Mouse (Mus musculus): Measurements from ENCODE around the gene Il15ra.

Gene Il15ra

DNA sequence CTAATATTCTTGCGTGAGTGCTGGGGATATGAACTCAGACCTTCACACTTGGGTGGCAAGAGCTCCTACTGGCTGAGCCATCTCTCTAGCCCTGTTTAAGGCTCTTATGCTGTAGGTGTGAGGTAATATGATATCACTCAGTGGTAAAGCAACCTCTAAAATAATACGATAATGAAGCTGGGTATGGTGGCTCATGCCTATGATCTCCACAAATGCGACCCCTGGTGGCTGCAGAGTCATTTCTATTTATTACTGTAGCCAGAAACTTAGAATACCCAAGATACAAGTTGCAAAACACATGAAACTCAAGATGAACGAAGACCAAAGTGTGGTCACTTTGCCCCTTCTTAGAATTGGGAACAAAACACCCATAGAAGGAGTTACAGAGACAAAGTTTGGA lies 5.0 kb downstream of the Il15ra start:
- DNase-seq (ENCODE audit: low spot score), result peak; percentile 13

DNA sequence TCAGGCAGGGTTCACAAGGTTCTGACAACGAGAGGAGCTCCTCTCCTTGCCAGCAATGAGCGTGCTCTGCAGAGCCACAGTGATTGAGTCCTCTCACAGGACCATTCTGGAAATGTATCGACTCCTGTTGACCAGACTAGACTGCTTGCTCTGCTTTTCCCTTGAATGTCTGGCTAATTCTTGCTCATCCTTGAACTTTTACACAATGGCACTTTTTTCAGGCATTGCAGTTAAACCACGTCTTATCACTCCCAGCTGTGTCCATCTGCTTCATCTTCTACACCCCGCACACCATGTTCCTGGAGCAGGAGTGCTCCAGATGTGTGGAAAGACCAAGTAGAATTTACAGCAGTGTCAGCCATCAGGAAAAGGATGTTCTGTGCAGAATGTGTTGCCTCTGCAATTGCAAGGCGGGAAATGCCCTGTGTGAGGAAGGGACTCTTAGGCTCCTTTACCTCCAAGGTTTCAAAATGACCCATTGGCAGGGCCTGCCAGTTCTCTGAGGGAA lies 7.4 kb downstream of the Il15ra start:
- no peak for DNase-seq (ENCODE audit: low spot score)

DNA sequence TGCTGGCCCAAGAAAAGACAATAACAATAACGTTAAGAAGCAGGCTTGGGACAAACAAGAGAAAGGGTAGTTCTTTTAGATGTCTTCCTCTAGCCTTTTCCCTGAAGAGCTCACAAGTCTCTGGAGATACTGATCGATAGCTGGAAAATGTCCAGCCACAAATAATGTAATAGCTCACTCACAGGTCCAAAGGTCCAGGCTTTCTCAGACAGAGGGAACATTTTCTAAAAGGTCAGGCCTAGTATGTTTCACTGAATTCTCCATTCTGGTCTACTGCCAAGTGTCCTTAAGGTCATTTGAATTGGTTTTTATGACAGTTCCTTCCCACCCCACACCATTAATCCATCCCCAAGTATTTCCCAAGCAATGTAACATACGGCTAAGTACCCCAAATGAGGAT lies 7.9 kb downstream of the Il15ra start:
- DNase-seq (ENCODE audit: low spot score), result no peak

DNA sequence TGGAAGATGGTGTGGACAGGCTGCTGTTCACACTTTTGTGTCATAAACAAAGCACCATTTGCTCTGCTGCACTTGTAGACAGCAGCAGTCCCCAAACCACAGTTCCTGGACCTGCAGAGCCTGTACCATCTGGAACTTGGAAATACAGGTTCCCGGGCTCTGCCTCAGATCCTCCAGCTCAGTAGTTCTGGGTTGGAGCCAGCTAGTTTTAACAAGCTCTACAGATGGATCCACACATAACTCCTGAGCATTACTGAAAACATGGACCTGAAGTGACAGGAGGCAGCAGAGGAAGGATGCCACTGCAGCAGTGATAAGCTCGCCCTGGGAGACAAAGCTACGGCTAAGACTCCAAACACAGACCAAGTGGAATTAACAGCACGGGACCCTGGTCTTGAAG lies 9.4 kb downstream of the Il15ra start:
- DNase-seq (ENCODE audit: low spot score), result no peak

DNA sequence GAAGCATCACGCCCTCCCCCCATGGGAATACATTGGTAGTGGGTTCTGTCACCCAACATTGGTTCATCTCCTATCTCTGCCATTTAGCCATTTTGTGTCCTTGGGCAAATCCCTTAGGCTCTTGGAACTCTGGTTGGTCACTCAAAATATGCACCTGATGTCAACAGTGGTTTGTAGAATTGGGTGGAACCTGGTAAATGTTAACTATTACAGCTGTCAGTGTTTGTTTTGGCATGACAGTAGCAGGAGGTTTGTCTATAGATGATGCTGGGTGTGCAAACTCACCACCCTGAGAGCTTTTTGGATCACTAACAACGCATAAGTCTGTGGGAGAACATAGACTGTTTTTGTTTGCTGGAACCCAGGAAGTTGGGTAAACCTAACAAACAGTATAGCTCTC lies 13.5 kb downstream of the Il15ra start:
- no peak for DNase-seq (ENCODE audit: low spot score)

DNA sequence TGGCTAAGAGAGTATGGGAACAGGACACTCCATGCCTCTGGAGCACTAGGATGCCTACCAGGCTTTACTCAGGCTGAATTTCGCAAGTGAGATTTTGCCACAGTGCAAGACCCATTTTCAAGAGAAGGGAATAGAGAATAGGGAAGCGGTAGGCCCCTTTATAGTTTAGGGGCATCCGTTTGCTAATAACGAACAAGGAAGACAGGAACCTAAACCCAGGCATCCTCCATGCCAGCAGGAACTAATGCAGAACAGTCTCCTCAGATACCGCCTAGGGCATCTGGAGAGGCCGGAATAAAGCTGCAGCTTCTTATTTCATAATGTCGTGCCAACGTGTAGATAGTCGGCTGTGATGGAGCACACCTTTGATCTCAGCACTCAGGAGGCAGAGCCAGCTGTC lies 17.5 kb downstream of the Il15ra start:
- DNase-seq (ENCODE audit: low spot score), result no peak

DNA sequence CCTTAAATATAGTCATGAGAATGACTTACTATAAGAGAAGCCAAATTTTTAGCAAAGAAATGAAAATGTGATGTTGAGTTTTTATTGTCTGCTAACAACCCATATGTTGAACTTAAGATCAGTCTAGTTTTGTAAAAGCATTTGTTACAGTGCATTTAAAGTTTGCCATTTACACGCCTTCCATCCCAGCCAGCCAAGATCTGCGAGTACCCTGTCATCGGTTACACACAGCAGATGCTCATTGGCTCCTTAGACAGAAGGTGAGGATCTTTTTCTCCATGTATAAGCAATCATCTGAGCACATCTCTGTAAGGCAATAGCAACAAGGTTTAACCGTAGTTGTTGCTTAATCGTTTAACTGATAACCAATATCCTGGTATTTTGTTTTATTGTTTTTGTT lies 22.5 kb downstream of the Il15ra start:
- no peak for DNase-seq (ENCODE audit: low spot score)

DNA sequence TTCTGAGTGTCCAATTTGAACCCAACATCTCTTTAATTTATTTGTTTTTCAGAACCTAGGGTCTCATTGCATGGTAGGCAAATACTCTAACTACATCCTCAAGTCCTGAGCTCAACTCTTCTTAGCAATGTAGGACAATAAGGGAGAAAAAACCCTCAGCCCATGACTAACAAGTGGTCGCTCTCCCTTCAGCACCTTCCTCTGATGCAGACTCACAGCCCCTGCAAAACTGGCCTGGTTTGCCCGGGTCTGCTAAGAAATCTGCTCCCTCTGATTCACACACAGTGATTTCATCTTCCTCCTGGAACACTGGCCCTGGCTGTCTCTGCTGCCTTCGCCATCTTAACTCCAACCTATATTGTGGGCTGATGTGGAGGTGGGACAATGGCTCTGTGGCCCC lies 24.0 kb downstream of the Il15ra start:
- no peak for DNase-seq (ENCODE audit: low spot score)

DNA sequence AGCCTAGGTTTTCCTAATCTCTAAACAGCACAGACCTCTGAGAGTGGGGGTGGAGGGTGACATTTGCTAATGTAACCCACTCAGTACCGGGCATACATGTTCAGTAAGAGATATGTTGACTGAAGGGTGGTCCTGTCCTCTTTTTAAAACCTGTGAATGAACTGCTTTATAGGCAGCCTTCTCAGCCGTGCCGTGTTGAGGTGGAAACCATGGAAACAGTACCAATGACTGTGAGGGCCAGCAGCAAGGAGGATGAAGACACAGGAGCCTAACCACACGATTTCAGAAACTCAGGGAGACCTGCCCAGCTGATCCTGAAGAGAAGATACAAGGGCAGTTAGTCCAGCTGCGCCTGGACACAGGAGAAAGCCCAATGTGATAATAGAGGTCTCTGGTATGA lies 27.9 kb downstream of the Il15ra start:
- DNase-seq (ENCODE audit: low spot score), result no peak

DNA sequence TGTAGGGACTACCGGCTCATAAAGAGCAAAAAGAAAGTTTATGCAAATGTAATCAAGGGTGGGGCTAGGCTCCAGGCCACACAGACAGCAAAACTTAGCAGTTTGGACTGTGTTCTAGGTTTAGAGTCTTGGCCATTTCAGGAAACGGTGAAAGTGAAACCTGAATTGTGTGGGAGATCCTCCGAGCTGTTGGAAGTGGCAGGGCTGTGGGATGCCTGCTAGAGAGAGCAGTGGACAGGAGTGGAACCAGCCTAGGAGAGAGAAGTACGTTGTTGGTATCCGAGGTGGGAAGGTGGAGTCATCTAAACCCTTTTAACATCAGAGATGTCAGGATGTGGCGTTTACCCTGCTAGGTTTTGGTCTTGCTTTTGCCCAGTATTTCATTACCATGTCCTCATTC lies 30.8 kb downstream of the Il15ra start:
- DNase-seq (ENCODE audit: low spot score), result no peak

DNA sequence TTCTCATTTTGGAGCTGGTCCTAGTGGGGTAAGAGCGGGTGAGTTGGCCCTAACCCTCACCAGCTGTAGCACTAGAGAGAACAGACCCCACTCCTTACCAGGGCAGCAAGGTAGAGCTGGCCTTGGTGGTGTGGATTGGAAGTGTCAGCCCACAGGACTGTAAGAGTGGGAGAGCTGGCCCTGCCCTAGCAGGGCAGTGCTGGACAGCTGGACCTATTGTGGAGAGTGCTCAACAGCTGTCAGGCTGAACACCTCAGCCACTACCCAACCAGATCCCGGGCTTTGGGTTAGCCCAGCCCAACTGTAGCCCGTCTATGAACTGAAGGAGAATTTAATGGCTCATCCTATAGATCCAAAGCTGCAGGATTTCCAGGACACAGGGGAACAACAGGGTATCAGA lies 33.7 kb downstream of the Il15ra start:
- DNase-seq (ENCODE audit: low spot score), result no peak

DNA sequence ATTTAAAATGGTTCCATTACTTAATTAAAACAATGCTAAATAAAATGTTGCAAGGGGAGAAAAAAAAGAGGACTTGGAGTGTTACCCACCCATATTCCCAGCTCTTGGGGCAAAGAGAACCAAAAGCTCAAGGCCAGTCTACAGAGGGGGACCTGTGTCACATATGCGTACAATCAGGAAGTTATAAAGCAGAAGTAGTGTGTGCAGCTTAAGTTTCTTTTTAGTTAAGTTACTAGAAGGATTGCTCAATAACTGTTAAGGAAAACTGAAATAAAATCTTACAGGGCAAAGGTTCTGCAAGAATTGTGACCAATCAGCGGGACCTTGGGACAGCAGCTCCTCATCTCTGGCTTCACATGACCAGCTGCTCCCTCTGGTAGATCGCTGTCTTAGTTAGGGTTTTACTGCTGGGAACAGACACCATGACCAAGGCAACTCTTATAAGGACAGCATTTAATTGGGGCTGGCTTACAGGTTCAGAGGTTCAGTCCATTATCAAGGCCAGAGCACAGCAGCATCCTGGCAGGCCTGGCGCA lies 34.5 kb downstream of the Il15ra start:
- no peak for DNase-seq (ENCODE audit: low spot score)

DNA sequence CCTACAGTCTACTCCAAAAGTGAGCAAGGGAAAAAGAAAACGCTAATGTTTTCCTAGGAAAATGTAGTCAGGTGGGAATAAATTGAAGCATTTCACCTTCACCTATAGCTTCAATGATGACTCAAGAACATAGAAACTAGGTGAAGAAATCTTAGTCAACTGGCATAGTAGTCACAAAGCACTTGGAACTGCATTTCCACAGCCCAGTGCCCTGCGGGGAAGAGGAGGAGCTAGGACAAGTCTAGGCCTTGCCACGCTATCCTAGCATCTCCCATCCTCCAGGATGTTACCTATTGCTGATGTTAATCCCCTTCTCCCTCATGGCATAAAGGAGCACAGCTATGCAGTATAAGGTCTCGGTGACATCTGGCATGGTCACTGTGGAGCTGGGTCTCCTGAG lies 57.5 kb downstream of the Il15ra start:
- DNase-seq (ENCODE audit: low spot score), result no peak

DNA sequence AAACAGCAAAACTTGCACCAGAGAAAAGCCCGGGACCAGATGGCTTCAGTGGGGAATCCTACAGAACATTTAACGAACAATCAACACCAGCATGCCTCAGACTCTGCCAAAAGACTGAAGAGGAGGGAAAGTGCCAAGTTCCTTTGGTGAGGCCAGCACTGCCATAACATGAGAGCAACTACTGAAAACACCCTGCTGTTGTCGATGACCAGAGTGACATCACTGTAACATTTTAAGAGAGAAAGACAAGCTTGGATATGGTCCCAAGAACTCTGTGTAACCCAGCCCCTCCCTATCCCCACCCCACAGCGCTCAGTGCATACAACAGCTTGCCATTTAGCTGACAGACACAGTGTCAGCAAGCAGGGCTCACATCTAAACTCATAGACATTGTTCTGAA lies 60.6 kb downstream of the Il15ra start:
- DNase-seq (ENCODE audit: low spot score), result no peak

DNA sequence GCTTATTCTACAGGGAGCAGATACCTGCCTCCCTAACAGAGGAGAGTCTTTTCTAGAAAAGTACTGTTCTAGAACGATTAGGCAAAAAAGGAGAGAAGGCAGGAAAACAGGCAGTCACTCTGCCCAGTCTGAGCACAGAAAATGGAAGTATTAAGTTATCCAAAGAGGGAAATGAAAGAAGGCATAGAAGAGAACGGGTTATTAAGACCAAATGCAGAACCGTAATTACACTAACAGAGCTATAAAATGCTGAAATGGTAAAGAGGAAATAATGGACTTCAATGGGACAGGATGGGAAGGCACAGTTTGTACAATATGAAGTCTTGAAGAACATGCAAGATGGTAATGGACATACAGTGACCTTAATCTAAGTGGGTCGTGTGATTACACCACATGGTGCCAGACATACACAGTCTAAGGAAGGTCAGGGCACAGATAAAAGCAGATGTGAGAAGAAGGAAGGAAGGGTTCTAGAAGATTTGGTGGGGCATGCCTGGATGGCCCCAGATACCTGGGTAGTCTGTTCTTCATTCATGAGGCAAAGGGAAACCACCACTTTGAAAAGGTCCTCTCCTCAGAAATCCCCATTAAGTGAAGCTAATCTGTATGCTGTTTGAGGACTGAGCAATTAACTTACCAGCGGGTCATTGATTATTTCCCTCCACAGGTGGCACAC lies 61.5 kb downstream of the Il15ra start:
- no peak for DNase-seq (ENCODE audit: low spot score)

DNA sequence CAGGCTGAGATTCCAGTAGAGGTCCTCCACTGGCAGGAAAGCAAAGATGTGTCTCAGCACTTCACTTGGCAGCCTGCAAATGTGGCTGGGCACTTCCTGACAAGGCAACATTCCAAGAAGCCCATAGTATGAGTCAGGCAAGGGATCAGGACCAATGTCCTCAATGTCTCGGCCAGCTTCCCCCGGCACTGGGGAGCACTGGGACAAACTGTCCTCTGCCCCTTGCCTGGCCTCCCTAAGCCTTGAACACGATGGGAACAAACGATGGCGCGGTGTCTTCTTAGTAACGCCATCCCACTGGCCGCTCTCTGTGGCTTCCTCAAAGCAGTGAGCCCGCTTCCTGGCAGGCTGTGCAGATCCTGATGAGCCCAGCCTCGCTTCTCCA lies 62.1 kb downstream of the Il15ra start:
- no peak for DNase-seq (ENCODE audit: low spot score)

DNA sequence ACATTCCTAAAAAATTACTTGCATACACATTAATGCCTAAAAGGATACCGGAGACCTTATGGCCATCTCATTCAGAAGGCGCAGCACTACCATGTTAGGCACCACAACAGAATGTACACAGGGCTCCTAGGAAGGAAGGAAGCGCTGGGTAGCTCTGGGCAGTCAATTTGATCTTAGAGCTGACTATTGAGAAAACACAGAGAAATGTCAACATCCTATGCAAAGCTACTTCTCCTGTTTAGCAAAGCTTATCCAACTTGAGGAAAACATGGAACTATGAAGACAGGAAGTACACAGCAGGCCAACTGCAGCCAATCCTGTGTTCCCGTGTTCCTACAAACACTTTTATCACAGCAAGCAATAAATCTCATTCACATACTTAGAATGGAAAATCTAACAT lies 66.6 kb downstream of the Il15ra start:
- DNase-seq (ENCODE audit: low spot score), result no peak

DNA sequence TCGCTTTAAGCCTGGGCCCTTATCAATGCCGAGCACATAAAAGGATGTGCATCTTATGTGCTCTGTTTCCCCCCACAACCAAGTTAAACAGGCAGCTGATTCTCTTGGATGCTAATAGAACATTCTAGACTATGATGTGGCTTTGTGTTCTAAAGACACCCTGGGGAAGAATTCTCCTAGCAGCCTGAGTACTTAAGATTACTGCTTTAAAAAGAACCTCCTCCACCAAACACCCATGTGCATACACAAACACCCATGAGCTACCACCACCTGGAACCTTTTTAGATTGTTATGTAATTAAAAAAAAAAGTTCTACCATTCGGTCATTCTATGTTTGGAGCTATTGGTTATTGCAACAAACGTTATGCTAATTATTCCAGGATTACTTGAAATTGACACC lies 67.3 kb downstream of the Il15ra start:
- DNase-seq (ENCODE audit: low spot score), result no peak

DNA sequence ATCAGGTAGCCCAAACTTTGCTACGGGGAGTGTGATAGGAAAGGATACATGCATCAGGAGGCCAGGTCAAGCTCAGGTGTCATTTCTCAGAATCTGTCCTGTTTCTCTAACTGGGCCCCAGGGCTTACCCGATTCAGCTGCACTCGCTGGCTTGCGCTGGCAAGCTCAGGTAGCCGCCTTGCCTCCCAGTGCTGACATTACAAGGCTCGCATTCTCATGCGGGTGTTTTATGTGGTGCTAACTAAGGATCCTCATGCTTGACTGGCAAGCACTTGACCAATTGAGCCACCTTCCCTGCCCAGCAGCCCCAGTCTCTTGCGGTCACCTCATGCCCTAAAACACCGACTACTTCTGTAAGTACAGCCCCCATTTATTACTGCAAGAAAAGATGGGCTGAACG lies 69.3 kb downstream of the Il15ra start:
- no peak for DNase-seq (ENCODE audit: low spot score)

DNA sequence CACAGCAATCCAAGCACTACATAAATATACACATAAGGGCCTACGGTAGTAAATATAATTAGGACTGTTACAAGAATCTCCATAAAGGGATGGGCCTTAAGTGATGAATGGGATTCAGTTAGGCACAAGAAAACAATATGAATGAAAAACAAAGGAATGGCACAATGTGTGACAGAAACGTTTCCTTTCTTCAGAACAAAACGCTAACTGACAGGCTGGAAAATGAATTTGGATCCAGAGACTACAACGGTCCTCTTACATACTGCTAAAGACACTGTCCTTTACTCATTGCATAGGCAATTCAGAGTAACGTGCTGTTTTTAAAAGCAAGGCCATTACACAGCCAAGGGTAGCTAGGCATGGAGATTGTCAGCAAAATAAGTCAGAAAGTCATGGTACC lies 70.0 kb downstream of the Il15ra start:
- DNase-seq (ENCODE audit: low spot score), result no peak

DNA sequence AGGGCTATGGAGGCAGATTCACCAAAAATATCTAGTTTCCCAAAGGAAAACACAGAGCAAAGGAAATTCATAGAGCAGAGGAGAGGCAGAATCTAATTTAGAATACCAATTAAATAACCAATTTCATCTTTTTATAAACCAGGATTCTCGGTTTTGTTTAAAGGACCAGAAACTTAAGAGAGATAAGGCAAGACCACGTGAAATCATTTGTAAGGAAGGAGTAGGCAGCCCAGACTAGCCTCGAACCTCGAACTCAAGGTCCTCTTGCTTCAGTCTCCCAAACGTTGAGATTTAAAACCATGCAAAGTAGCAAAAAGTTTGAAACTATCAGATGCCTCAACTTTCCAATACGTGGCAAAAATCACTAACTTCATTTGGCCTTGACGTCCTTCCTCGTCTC lies 71.3 kb downstream of the Il15ra start:
- no peak for DNase-seq (ENCODE audit: low spot score)

DNA sequence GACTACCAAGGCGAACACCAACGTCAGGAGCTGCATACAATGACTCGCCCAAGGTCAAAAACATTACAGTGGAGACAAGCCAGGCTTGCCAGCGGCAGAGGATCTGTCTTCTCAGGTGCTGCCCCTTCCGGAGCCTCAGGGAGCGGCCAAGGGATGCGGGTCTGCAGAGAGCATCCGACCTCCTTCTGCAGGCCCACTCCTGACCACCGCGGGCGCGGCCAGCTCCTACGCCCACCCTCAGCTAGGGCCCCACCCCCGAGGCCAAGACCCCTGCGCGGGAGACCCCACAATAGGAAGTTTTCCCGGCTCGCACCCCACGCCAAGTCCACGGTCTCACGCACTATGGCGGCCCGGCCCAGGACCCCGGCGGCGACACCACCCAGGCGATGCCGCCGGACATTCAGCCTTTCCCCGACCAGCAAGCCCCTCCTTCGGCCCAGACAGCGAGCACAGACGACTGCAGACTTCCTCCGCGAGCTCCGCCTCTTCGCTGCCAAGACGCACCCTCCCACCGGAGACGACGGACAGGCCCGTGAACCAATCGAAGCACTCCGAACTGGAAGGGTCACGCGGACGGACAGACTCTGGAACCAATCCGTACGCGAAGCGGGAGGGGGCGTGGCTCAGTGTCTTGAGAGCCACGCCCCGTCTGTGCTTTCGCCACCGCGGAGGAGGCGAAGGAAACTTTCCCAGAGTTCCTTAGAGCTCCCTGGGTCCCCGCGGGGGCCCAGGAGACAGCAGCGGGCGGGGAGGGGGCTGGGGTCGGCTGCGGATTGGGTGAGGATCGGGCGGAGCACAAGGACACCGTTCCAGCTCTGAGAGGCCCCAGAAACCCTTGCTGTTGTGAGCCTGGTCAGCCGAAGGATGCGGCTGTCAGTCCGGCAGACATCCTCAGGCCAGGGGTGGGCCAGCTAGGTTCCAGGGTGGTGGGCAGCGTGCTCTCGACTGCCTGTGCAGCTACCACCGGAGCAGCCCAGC lies 72.3 kb downstream of the Il15ra start, which contains the start of the genes Fbh1 and Ankrd16:
TSS of gene Fbh1 (minus strand) at position 492 of the 978 bp plus-strand sequence.
TSS of gene Ankrd16 (plus strand) at position 786 of the 978 bp plus-strand sequence.
- peak; percentile 99 for DNase-seq (ENCODE audit: low spot score)

All from spleen, adult 12 weeks (tissue).